Mouse (Mus musculus) layer of hippocampus, adult 2 months (tissue): ENCODE measurements around the gene Clrn2. TPM values are rescaled to one million over a fixed set of nuclear protein-coding genes. Genes with fewer than 3 reads are reported as not detected.
A peak's percentile ranks its signal among the peaks of the same experiment; 100 is the strongest.

Source experiments
- DNase-seq, 2 experiments: peaks; one replicate each; pipeline ENCODE4 v3.0.0; 2022; ENCODE audit warnings: low spot score in 2 of 2
- H3K27ac ChIP-seq: fragments of 200-600 bp; 2 replicates; pipeline ENCODE4 v1.8.1; 2022
- H3K4me3 ChIP-seq: fragments of 200-600 bp; 2 replicates; pipeline ENCODE4 v1.8.1; 2022; ENCODE audit warnings: mild to moderate bottlenecking
- CTCF ChIP-seq: fragments of 200-600 bp; conservative IDR thresholded peaks from 2 replicates; pipeline ENCODE4 v1.8.1; 2022; ENCODE audit warnings: antibody characterized with exemption, mild to moderate bottlenecking, moderate library complexity
- total RNA-seq, 2 experiments: library from RNA; stranded (reverse); gene quantifications; 2 replicates each; pipeline ENCODE4 v1.2.3; 2021

Clrn2 gene
- total RNA-seq, 2 experiments from 2014 or later: 0.39 to 0.54 TPM

DNA sequence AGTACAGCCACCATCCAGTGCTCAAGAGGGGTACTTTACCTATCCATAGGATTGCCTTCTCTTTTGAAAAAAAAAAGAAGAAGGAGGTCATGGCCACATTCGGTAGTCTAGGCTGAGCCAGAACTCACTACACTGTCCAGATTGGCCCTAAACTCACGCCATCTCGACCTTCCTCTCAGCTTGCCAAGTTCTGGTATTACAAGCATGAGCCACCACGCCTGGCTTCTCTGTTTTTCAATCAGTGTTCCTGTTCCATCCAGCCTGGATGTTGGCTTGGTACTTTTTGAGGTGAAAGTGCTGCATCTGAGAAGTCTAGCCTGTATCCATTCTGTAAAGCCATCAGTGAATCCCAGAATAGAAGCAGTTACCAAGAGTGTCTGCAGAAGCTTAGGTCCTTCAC is 42.9 kb downstream of the Clrn2 start:
- H3K27ac ChIP-seq: peak overlapping the region; percentile 92
- no peak overlapping the region for H3K4me3 ChIP-seq
- no peak for TF ChIP-seq CTCF
- DNase-seq: peak in 1 of 2 experiments; percentile 4

GRCm38 (mm10) chr5:45496930-45497550 is 43.5 kb downstream of the Clrn2 start:
- TF ChIP-seq CTCF: no peak
- DNase-seq: peak in 1 of 2 experiments; percentile 4
- Histone ChIP-seq H3K4me3 (peak overlapping the region; percentile 3; the same call in 1 of the 2 replicates), H3K27ac (peak overlapping the region; percentile 92)

GRCm38 (mm10) chr5:45497564-45497963 is 44.0 kb downstream of the Clrn2 start:
- peak in 1 of 2 experiments; percentile 8 for DNase-seq
- H3K4me3 ChIP-seq: peak overlapping the region; percentile 20; the same call in 1 of the 2 replicates
- H3K27ac ChIP-seq: peak overlapping the region; percentile 92
- TF ChIP-seq CTCF: no peak

- H3K27ac ChIP-seq: no peak overlapping the region
- DNase-seq: peak in 1 of 2 experiments; percentile 40
- no peak overlapping the region for H3K4me3 ChIP-seq
- TF ChIP-seq CTCF: peak; percentile 65
Measured at GRCm38 (mm10) chr5:45510071-45510470, 56.5 kb downstream of the Clrn2 start.

DNA sequence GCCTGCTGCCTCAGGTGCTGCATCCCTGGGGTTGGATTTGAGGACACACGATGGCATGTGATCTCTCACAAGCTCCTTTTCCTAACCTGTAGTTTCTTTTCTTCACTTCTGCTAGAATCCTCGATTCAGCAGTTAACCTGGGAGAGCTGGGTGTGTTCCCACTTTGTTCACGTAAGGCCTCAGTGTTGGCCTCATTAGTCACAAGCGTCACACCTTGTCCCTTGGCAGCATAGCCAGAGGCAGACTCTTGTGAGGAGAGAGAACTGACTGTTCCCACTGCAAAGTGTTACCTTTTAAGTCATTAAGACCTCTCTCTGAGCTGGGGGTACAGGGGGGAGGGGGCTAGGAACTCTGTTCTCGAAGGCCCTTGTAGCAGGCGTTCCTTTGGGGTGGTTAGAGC is 59.4 kb downstream of the Clrn2 start:
- TF ChIP-seq CTCF: no peak
- no peak overlapping the region for H3K4me3 ChIP-seq
- no peak for DNase-seq
- no peak overlapping the region for H3K27ac ChIP-seq

- no peak overlapping the region for H3K4me3 ChIP-seq
- TF ChIP-seq CTCF: no peak
- DNase-seq: no peak
- H3K27ac ChIP-seq: no peak overlapping the region
Measured at GRCm38 (mm10) chr5:45513511-45513910, 60.0 kb downstream of the Clrn2 start.

Other genes starting within 250 kb of the Clrn2 start
- gene Qdpr, start 3.5 kb upstream of the Clrn2 start, total RNA-seq: 100 to 1,000 TPM; 167 to 169 TPM
- gene Lap3, start 39.6 kb downstream of the Clrn2 start, total RNA-seq: 10 to 100 TPM; 54.3 to 58.7 TPM
- gene Med28, start 66.5 kb downstream of the Clrn2 start, total RNA-seq: 100 to 1,000 TPM in 1 of 2 experiments, 10 to 100 TPM in 1; 96.8 to 102 TPM
- 1 to 10 TPM; 6.9 to 8.3 TPM for gene Fam184b, start 185.9 kb downstream of the Clrn2 start, total RNA-seq
- under 1 TPM; 0.32 to 0.79 TPM for gene Ncapg, start 216.2 kb downstream of the Clrn2 start, total RNA-seq